Mouse (Mus musculus): ENCODE results near the gene Abhd2.
"Not testable (repeated sequence)": the region's sequence is repeated elsewhere in the genome, so short reads cannot be mapped to it uniquely, and the experiment has no call there.

Gene Abhd2

DNA sequence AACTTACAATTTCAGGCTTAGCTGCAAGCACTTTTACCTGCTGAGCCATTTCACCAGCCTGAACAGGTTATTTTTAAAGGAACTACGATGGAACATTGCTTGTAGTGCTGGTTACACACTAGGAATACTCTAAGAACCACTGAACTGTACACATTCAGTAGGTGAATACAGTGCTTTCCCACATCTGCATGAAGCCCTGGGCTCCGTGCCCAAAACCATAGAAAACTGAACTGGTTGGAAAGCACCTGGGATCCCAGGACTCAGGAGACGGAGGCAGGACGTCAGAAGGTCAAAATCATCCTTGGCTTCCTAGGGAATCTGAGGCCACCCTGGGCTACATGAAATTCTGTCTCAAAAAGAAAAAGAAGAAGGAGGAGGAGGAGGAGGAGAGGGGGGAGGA is 6.8 kb upstream of the Abhd2 start:
- no peak for DNase-seq (ENCODE audit: low spot score)

DNA sequence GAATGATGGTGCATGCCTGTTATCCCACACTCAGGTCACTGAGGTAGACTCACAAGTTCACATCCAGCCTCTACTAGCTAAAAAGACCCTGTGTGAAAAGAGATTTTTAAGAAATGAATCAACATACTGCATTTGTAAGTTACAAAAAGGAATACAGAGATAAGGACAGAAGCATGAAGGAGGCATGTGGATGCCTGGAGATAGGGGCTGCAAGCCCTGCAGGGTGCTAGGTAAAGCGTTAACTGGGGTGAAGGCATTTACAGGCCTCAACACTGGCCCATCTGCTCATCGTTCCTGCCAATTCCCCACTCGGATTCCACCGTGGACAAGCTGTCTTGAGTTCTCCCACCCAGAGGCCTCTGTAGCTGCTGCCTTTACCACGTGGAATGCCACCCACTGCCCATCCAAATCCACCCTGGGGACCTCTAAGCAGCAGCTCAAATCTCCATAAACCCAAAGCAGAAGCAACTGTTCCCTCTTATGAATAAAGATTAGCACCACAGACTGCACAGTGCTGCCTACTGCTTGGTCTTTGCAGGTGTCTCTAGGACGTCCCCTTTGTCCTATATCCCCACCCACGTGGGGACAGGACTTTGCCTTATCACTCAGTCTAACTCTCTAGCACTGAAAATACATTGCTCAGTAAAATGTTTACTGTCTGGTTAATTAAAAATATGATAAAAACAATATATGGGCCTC is 5.2 kb upstream of the Abhd2 start:
- no peak for DNase-seq (ENCODE audit: low spot score)

DNA sequence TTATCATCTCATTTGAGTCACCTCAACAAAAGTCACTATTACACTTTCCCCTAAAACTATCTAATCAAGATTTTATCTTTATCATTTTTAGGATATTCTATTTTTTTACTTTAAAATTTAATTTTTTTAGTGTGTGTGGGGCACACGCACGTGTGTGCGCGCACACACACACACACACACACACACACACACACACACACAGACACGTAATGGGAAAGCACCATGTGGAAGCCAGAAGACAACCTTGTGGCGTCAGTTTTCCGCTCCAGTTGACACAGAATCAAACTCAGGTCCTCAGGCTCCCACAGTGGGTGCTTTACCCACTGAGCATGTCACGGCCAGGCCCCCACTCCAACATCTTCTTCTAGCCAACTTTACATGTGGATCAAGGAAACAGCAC is 4.1 kb upstream of the Abhd2 start:
- DNase-seq (ENCODE audit: low spot score), result no peak

DNA sequence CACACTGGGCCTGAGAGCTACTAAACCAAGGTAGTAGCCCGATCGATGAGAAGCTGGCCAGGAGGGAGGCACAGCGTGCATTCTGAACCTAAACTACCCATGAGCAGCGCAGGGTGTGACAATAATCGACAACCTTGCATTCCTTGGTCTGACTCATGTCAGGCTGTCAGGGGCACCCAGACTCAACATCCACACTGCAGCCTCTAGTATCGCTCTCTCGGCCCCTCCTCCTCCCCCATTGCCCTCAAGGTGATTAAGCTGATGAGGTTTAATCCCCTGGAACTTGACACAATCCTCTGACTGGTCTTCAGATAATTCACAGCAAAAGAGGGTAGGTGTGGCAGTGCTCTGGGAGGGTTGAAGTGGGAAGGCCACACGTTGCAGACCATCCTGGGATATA is 3.6 kb upstream of the Abhd2 start:
- DNase-seq (ENCODE audit: low spot score), result no peak

DNA sequence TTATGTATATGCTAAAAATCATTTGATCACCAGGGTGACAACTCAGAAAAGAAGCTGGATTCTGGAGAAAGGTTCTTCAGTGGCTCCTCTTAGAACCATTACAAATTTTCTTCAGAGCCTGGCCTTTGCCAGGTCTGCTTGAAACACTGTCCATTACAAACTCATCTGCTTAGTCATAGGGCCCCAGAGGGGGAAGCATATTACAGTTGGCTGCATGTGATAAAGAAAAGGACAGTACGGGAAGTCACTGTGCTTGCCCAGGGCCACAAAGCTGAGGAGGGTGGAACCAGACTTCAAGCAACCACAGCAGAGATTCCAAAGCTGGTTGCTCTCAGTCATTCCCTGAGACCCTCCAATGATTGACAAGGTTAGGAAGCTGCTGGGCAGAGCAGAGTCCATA is 3.1 kb upstream of the Abhd2 start:
- DNase-seq (ENCODE audit: low spot score), result no peak

DNA sequence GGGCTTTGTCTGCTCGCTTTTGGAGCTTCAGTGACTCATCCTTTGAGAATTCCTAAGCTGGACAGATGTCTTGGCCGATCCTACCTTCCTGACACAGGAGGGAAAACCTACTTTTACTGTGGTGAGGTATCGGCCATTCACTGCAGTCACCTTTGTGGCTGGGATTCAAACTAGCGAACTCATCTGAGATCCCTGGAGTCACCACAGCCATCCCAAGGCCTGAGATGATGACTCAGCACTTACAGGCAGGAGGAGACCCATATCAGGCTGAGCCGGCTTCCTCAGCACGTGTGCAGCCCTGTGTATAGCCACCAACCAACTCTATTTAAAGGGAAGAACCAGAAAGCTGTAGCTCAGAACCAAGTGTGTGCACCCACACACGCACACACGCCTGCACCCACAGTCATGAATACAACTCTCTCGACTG is 2.0 kb upstream of the Abhd2 start:
- DNase-seq (ENCODE audit: low spot score), result no peak

DNA sequence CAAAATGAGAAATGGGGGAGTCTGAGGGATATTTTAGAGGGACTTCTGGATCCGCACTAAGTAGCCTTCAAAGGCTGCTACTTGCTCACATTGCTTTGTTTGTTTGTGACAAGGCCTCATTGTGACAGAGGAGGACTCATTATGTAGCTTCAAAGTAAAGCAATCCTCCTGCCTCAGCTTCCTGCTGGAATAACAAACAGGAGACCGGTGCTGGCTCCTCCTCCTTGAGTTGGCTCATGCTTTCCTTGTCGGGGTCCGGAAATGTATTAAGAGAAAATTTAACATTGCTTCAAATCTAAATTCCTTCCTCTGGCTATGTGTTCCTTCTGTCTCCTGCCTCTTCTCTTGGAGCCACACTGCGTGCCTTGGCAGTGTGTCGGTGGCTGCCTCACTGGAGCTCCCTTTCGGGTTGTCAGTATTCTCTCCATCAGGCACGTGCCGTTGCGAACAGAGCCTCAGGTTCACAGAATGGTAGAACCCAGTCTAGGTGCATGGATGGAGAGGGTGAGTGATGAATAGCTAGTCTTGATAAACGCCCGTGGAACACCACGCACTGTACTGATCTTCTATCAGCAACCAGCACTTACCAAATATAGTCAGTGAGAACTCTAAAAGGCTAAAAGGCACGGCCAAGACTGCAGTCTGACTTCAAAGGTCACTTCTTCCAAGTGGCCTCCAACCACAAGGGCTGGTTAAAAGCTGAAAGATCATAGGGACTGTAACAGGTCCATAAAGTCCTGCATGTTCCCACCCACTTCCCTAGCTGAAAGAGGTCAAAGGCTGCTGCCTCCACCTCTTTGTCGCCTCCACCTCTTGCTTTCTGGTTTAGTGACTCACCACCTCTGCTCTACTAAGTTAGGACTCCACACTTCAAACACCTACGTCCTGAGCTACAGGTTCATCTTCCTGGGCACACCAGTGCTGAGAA is 874 bp upstream of the Abhd2 start:
- DNase-seq (ENCODE audit: low spot score), result no peak

DNA sequence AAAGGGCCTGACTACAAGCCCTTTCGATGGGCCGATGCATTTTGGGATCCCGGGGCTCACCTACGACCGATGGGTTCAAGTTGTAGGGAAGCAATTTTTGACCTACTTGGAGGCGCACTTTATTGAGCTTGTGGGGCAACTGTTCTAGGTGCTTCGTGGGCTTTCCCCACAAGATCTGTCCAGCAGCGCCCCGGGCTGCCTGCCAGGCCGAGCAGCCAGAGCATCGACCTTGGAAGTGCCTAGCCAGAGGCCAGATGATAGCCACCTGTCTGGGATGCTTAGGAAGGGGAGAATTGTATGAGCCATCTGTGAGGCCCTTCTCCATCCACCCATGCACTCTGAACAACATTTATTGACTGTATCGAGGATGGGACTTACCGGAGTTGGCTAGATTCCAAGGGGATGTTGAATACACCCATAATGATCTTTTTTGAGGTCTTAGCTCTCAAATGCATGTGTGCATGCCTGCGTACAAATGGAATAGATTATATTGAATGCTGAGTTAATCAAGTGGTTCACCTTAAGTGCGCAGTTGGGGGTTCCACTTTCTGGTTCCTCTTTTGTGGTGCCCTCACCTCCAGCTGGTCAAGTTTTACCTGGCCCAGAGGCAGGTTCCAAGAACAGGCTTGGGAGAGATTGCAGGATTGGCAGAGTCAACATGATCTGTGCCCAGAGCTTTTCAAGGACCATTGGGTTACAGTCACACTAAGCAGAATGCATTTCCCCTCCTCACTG is 906 bp downstream of the Abhd2 start:
- no peak for DNase-seq (ENCODE audit: low spot score)

DNA sequence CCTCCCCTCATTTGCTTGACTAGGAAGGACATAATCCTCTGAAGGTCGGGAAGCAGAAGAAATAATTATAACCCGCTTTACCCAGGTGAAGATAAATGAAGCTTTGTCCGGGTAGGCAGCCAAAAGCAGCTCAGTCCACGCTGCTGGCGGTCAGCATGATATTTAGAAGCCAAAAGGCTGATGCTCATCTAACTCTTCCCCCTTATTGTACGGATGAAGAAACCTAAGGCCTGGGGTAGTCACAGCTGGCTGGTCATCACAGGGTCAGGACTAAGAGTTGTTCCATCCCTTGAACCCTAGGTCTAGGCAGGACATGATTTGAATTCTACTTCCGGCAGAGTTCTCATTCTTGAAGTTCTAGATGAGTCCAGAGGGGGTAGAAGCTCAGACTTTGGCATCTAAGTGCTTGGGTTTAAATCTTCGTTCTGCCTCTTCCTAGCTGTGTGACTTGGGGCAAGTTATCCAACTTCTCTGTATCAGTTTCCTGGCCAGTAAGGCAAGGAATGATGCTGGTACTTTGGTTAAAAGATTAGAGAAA is 1.5 kb downstream of the Abhd2 start:
- DNase-seq (ENCODE audit: low spot score), result no peak

DNA sequence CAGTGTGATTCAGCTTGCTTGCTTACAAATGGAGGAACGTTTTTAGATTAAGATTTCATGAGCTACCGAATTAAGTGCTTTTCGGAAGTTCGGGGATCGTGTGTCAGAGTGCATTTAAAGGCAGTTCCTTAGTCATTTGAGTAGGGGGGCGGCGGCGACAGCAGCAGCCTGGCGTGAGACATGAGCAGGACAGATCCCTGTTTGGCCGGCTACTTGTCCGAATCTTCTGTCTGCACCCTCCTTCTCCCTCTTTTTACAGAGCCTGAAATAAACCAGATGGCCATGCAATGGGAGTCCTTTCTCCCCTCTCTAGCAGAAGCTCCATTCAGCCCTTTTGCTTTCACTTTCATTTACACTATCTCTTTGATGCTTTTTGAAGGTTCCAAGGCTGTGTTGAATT is 2.3 kb downstream of the Abhd2 start:
- DNase-seq (ENCODE audit: low spot score), result peak; percentile 38

DNA sequence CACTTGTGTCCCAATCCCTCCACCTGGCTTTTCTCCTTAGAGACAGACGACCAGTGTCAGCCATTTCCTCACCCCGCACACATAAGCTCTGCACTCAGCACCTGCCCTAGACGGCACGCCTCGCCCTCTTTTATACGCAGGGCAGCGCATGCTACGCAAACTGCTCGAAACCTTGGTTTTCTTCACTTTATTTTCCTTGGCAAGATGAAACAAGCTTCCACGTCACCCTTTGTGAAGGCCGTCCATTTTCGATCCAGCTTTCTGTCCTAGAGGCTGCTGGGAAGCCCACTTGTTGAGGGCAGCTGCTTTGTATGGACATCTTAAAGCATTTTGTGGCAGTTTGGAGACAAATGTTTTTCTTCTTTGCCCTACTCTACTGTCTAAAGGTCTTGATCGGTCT is 5.4 kb downstream of the Abhd2 start:
- DNase-seq (ENCODE audit: low spot score), result no peak

DNA sequence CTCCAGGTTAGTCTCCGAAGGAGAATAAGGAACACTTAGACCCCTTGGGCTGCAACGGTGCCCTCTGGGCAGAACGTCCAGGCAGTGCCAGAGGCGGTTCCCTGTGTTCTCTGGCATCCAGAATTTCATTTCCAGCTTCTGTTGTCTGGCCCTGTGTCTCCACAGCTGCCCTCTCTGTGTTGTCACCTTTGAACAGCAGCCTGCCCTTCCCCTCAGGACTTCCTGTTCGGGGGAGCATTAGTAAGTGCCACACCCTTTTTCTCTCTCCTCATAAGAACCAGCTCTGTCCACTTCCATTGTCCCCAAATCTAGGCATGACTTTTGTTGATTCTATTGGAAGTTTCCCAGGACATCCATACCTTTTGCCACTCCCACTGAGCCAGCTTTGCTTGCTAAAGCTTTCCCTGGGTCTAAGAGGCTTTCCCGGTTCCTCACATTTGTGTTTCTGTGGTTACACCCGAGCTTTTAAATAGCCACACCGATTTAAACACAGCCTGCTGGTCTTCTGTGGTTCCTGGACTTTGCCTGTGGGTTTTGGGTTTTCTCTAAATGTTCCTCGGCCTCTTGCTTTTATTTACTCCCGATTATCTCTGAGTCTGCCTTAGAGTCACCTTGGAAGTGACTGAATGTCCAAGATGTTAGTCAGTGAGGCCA is 6.5 kb downstream of the Abhd2 start:
- no peak for DNase-seq (ENCODE audit: low spot score)

DNA sequence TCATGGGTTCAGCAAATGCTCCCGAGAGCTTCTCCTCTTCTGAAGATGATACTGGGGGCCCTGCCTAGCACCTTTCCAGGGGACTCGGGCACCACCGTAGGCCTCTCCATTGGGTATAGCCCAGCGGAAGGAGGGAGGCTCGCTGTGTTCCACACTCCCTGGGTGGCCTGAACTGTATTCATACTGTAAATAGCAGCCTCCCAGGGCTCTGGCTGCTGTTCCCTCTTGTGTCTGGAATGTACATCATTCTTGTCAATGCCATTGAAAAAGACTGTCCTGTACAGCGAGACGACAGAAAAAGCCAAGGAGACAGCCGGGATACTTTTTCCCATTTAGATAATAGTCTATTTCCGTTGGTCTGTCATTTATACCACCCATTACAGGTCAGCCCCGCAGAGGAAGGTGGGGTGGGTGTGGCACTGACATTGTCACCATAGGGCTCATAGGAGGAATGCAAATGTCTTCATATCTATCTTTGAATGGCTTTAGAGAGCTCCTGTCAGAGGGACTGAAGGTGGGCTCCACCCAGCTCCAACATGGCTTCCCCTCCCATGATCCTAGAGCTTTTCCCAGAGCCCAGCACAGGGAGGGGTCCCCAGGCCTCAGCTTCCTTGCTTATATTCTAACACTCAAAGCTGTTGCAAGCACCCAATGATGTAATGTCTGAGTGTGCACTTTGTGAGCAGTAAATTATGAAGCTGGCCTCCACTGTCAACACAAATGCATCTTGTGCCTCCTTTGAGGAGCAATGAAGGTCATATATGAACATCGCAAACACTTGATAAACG is 10.1 kb downstream of the Abhd2 start:
- no peak for DNase-seq (ENCODE audit: low spot score)

DNA sequence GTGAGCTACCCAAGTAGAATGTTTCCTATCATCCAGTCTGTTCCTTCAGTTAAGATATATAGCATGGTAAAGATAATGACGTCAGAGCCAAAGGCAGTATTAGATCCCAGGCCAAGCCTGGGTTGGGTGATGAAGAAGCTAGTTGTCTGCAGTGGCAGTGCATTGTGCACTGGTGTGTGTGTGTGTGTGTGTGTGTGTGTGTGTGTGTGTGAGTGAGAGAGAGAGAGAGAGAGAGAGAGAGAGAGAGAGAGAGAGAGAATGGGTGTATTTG is 10.6 kb downstream of the Abhd2 start:
- DNase-seq (ENCODE audit: low spot score), result not testable (repeated sequence)

DNA sequence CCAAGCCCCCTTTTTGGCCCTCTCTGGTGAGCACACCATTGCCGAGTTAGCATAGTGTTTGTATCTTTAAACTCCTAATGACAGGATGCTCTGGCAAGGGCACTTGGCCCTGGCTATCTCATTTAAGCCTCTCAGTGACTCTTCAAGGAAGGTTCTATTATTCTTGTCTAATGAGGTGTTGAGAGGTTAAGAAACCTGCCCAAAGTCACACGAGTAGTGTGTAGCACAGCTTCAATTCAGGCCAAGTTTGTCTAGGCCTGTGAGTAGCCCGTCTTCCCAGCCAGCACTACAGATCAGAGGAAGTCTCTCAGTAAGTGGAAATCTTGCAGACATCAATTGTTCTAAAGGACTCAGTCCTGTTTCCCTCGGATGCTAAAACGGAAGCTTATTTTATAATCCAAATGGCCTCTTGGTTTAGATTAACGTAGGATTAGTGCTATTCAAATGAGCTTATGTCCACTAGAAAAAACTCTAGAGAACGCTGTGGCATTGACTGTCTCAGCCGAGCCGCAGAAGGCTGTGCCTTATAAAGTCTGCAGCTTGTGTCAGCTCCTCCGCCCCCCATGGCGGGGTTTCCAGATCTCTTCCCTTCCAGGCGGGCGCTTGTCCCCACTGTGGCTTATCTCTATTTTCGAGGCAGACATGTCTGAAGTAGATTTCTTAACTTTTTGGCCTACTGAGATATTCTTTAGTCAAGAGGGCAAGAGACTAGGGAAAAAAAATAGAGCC is 11.3 kb downstream of the Abhd2 start:
- no peak for DNase-seq (ENCODE audit: low spot score)

DNA sequence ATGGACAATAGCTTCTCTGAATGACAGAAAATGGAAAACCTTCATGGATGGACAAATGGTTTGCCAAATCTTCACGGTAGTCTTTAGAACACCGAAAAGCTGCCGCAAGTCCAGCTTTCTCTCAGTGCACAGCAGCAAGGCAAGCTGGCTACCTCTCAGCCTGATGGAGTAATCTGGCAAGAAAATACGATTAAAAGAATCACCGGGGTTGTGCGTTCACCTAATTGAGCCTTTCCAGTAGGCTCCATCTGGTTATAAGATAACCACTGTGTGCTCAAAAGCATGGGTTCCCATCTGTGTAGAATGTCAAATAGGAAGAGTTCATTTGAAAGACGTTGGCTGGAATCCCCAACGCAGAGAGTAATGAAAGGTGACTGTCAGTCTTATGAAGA is 11.9 kb downstream of the Abhd2 start:
- DNase-seq (ENCODE audit: low spot score), result no peak

DNA sequence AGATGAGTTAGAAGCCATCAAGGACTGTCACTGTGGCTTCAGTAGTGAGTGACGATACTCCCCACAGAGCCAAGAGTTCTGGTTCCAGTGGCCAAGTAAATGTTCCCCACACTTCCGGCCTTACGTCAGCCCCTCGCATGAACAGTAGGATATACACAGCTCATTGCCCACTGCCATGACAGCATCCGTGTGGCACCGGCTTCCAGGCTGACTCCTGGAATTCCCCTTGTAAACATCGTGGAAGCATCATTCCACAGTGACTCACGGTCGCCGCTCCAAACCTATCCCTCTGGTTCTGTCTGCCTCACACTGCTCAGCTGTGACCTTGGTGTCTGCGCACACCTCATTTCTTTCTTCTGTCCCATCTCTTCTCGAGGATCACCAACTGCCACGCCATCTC is 12.4 kb downstream of the Abhd2 start:
- no peak for DNase-seq (ENCODE audit: low spot score)

DNA sequence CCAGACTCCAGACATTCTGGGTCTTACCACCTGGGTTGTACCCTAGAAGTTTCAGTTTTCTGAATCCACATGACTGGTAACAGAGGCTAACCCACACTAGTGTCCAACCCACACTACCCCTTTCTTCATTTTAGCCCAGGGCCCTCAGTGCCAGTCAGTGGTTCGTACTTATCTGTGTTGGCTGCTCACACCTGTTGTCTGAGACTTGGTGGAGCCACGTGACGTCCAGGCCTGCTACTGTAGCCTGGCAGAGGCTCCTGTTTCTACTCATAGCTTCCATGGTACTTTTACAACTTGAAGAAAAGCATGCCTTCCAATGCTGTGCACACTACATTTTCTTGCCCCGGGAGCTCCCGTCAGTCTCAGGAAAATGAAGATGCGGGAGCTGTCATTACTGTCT is 14.2 kb downstream of the Abhd2 start:
- DNase-seq (ENCODE audit: low spot score), result no peak

DNA sequence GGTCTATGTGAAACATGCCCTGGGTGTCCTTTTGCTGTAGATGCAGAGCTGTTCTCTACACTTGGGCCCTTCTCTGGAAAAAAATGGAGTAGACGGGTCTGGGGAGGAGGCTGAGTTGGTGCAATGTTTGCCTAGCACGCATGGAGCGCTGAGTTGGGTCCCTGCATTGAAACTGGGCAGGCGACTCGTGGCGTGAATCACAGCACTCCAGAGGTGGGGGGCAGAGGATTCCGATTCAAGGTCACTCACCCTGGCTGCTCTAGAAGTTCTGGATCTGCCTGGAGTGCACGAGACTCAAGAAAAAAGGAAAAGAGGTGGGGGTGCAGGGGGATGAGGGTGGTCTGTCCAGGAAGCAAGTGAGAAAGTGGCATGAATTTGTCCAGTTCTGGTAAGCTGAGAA is 14.9 kb downstream of the Abhd2 start:
- no peak for DNase-seq (ENCODE audit: low spot score)

DNA sequence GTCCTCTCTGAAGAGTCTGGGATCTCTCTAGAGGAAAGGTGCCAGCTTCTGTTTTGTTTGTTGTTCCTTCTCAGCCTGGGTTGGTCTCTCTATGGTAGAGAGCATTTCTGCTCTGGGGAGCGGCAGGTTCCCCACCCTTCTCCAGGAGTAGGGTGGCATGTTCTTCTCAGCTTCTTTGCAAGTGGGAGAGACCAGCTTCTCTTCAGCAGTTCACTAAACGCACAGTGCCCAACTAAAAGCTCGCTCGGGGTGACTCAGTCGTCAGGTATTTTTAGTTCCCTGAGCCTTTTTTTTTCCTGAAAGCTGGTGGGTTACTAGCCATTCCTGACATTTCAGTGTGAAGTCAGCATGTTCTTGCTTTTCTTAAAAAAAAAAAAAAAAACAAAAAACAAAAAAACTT is 15.4 kb downstream of the Abhd2 start:
- DNase-seq (ENCODE audit: low spot score), result no peak

Measured in embryo, embryonic 10 days (tissue).